Mouse (Mus musculus) MEL (cell line): ENCODE results near the gene Lipa. TPM values are rescaled to one million over a fixed set of nuclear protein-coding genes. Genes with fewer than 3 reads are reported as not detected.

Source experiments
- DNase-seq: peaks from one replicate; pipeline ENCODE4 v3.0.0; 2011; ENCODE audit warnings: low read depth, low spot score
- H3K27ac ChIP-seq: 2 replicates; pipeline ENCODE4 v1.5.1; 2012; ENCODE audit warnings: low read depth, mild to moderate bottlenecking, control low read depth, low read length, moderate library complexity; ENCODE audit not compliant: control insufficient read depth
- H3K27me3 ChIP-seq, 2 experiments: fragments of 150-350 bp in 1 of 2; sonication (generic) in 1 of 2; 2 replicates each; pipeline ENCODE4 v1.6.1; 2012; ENCODE audit warnings: low read length in 2 of 2, mild to moderate bottlenecking in 2 of 2, improper control_type of control experiment in 1 of 2, moderate library complexity in 1 of 2; ENCODE audit not compliant: insufficient read depth in 2 of 2, control insufficient read depth in 1 of 2
- H3K36me3 ChIP-seq, 2 experiments: 2 replicates each; pipeline ENCODE4 v1.6.1; 2012 to 2014; ENCODE audit warnings: low read length in 2 of 2, improper control_type of control experiment in 1 of 2, inconsistent platforms in 1 of 2, mild to moderate bottlenecking in 1 of 2; ENCODE audit not compliant: insufficient read depth in 2 of 2, control insufficient read depth in 1 of 2
- H3K4me1 ChIP-seq, 2 experiments: fragments of 150-350 bp in 1 of 2; sonication (generic) in 1 of 2; 2 replicates each; pipeline ENCODE4 v1.6.1; 2012; ENCODE audit warnings: low read length in 2 of 2, improper control_type of control experiment in 1 of 2, mild to moderate bottlenecking in 1 of 2; ENCODE audit not compliant: insufficient read depth in 2 of 2, control insufficient read depth in 1 of 2
- H3K4me3 ChIP-seq, 2 experiments: fragments of 150-350 bp in 1 of 2; sonication (generic) in 1 of 2; 2 replicates each; pipeline ENCODE4 v1.5.1; 2012; ENCODE audit warnings: low read depth in 2 of 2, low read length in 2 of 2, mild to moderate bottlenecking in 2 of 2, moderate library complexity in 2 of 2, control low read depth in 1 of 2, improper control_type of control experiment in 1 of 2; ENCODE audit not compliant: control insufficient read depth in 1 of 2, insufficient read depth in 1 of 2
- H3K79me2 ChIP-seq: 2 replicates; pipeline ENCODE4 v1.6.1; 2012; ENCODE audit warnings: mild to moderate bottlenecking, low read length, moderate library complexity; ENCODE audit not compliant: control insufficient read depth, poor library complexity, insufficient read depth
- H3K9ac ChIP-seq: 2 replicates; pipeline ENCODE4 v1.6.1; 2012; ENCODE audit warnings: low read depth, mild to moderate bottlenecking, control low read depth, low read length, moderate library complexity; ENCODE audit not compliant: control insufficient read depth, poor library complexity, severe bottlenecking
- H3K9me3 ChIP-seq: fragments of 150-350 bp; sonication (generic); replicated peaks from 2 replicates; pipeline ENCODE4 v1.6.1; 2012; ENCODE audit warnings: mild to moderate bottlenecking, low read length, improper control_type of control experiment, moderate library complexity; ENCODE audit not compliant: insufficient read depth
- BHLHE40 ChIP-seq: IDR thresholded peaks from 2 replicates; pipeline ENCODE4 v1.6.1; 2012; ENCODE audit warnings: low read depth, mild to moderate bottlenecking, inconsistent platforms, low read length, improper control_type of control experiment, borderline replicate concordance
- CHD2 ChIP-seq: IDR thresholded peaks from 2 replicates; pipeline ENCODE4 v1.6.1; 2011; ENCODE audit warnings: low read length, improper control_type of control experiment
- ELF1 ChIP-seq: IDR thresholded peaks from 2 replicates; pipeline ENCODE4 v1.6.1; 2014; ENCODE audit warnings: low read depth, mild to moderate bottlenecking, inconsistent platforms, low read length, improper control_type of control experiment, moderate library complexity
- ETS1 ChIP-seq: IDR thresholded peaks from 2 replicates; pipeline ENCODE4 v1.6.1; 2012; ENCODE audit warnings: low read depth, mild to moderate bottlenecking, inconsistent platforms, low read length, improper control_type of control experiment, moderate library complexity
- GABPA ChIP-seq: IDR thresholded peaks from 2 replicates; pipeline ENCODE4 v1.6.1; 2012; ENCODE audit warnings: low read depth, mild to moderate bottlenecking, inconsistent platforms, low read length, improper control_type of control experiment, moderate library complexity
- MAFK ChIP-seq: IDR thresholded peaks from 2 replicates; pipeline ENCODE4 v1.6.1; 2011; ENCODE audit warnings: low read depth, mild to moderate bottlenecking, low read length, improper control_type of control experiment, borderline replicate concordance
- MAX ChIP-seq: IDR thresholded peaks from 2 replicates; pipeline ENCODE4 v1.6.1; 2011; ENCODE audit warnings: low read length, improper control_type of control experiment
- MXI1 ChIP-seq: IDR thresholded peaks from 2 replicates; pipeline ENCODE4 v1.6.1; 2011; ENCODE audit warnings: mild to moderate bottlenecking, low read depth, low read length, improper control_type of control experiment
- MYC ChIP-seq: IDR thresholded peaks from 2 replicates; pipeline ENCODE4 v1.6.1; 2011; ENCODE audit warnings: low read depth, mild to moderate bottlenecking, low read length, improper control_type of control experiment, moderate library complexity
- NELFE ChIP-seq: IDR thresholded peaks from 2 replicates; pipeline ENCODE4 v1.6.1; 2011; ENCODE audit warnings: low read depth, low read length, improper control_type of control experiment
- NRF1 ChIP-seq: IDR thresholded peaks from 2 replicates; pipeline ENCODE4 v1.6.1; 2014; ENCODE audit warnings: low read depth, mild to moderate bottlenecking, inconsistent platforms, low read length, improper control_type of control experiment, moderate library complexity; ENCODE audit not compliant: poor library complexity, insufficient read depth, severe bottlenecking
- POLR2A ChIP-seq, 2 experiments: IDR thresholded peaks; 2 replicates each; pipeline ENCODE4 v1.6.1; 2011 to 2012; ENCODE audit warnings: low read length in 2 of 2, mild to moderate bottlenecking in 2 of 2, control low read depth in 1 of 2, improper control_type of control experiment in 1 of 2, low read depth in 1 of 2, moderate library complexity in 1 of 2; ENCODE audit not compliant: control insufficient read depth in 1 of 2, insufficient read depth in 1 of 2, poor library complexity in 1 of 2
- RAD21 ChIP-seq: IDR thresholded peaks from 2 replicates; pipeline ENCODE4 v1.6.1; 2011; ENCODE audit warnings: mild to moderate bottlenecking, low read depth, low read length, improper control_type of control experiment
- RCOR1 ChIP-seq: IDR thresholded peaks from 2 replicates; pipeline ENCODE4 v1.6.1; 2012; ENCODE audit warnings: low read depth, mild to moderate bottlenecking, inconsistent platforms, low read length, improper control_type of control experiment
- SIN3A ChIP-seq: IDR thresholded peaks from 2 replicates; pipeline ENCODE4 v1.6.1; 2012; ENCODE audit warnings: low read length, improper control_type of control experiment, inconsistent platforms
- TAL1 ChIP-seq: IDR thresholded peaks from 2 replicates; pipeline ENCODE4 v1.6.1; 2012; ENCODE audit warnings: mild to moderate bottlenecking, inconsistent platforms, low read length, moderate library complexity, mixed read lengths
- TBP ChIP-seq: IDR thresholded peaks from 2 replicates; pipeline ENCODE4 v1.8.0; 2011; ENCODE audit warnings: low read depth, low read length, improper control_type of control experiment
- TCF12 ChIP-seq: IDR thresholded peaks from 2 replicates; pipeline ENCODE4 v1.6.1; 2014; ENCODE audit warnings: low read depth, mild to moderate bottlenecking, inconsistent platforms, low read length, improper control_type of control experiment, moderate library complexity
- UBTF ChIP-seq: IDR thresholded peaks from 2 replicates; pipeline ENCODE4 v1.6.1; 2012; ENCODE audit warnings: low read depth, mild to moderate bottlenecking, inconsistent platforms, low read length, improper control_type of control experiment, moderate library complexity, borderline replicate concordance; ENCODE audit not compliant: insufficient read depth
- ZC3H11A ChIP-seq: IDR thresholded peaks from 2 replicates; pipeline ENCODE4 v1.6.1; 2012; ENCODE audit warnings: low read depth, mild to moderate bottlenecking, inconsistent platforms, low read length, improper control_type of control experiment
- ZMIZ1 ChIP-seq: IDR thresholded peaks from 2 replicates; pipeline ENCODE4 v1.6.1; 2012; ENCODE audit warnings: low read depth, mild to moderate bottlenecking, inconsistent platforms, low read length, improper control_type of control experiment, moderate library complexity
- polyA plus RNA-seq, 2 experiments: library from polyadenylated mRNA; stranded (reverse) in 1 of 2; unstranded in 1 of 2; fragments of >175 nt in 1 of 2; fragments of >200 nt in 1 of 2; gene quantifications; 2 replicates each; pipeline versions ENCODE4 v1.2.1 to v1.2.4; 2012; ENCODE audit warnings: low replicate concordance in 2 of 2, low read depth in 1 of 2; ENCODE audit not compliant: insufficient read length in 2 of 2, insufficient read depth in 1 of 2, missing spikeins in 1 of 2
- total RNA-seq: library from RNA; depleted of rRNA; stranded (reverse); fragments of 300-350 nt; gene quantifications from 2 replicates; pipeline ENCODE4 v1.2.3, GENCODE M21; 2012

Lipa gene
- total and polyA plus RNA-seq, 3 experiments = 7.6 to 13.8 TPM; not detected in 1

DNA sequence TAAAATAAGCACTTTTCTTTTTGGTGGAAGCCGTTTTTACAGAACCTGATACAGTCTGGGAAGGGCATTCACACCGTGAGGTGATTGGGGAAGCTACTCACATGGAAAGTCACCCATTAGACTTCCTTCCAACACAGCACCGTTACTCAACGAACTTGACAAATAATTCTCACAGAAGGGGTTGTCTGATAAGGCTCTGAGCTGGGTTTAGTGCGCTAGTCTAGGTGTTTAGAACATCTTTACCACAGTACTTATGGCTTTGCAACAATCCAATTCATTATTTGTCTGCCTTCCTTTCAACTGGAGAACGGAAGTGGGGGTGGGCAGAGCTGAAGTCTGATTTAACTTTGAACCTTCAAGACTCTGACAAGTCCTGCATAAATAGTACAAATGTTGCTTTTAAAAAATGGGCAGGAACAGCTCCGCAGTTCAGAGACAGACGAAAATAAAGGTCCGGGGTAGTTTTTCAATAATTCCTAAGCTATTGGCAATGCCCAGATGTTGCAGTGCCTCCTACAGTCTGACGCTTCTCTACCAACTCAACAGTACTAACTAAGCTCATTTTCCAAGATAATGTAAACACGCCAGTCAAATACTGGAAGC, 852 bp downstream of the Lipa start (continued):
- TF ChIP-seq TCF12 (peak; percentile 33; the same call in 1 of the 2 replicates), CHD2 (no peak), ELF1 (0 out of 2 replicates have a peak, but pooled peaks have one; percentile 17), UBTF (no peak), MXI1 (peak; percentile 49; the same call in 1 of the 2 replicates), ETS1 (0 out of 2 replicates have a peak, but pooled peaks have one; percentile 38), MAX (no peak), ZC3H11A (no peak), RAD21 (no peak; the same call in none of the 2 replicates), MAFK (no peak), MYC (no peak), TBP (0 out of 2 replicates have a peak, but pooled peaks have one; percentile 56), NRF1 (no peak), BHLHE40 (no peak), NELFE (no peak), TAL1 (peak; percentile 69), SIN3A (no peak; the same call in 1 of the 2 replicates), GABPA (no peak)

DNA sequence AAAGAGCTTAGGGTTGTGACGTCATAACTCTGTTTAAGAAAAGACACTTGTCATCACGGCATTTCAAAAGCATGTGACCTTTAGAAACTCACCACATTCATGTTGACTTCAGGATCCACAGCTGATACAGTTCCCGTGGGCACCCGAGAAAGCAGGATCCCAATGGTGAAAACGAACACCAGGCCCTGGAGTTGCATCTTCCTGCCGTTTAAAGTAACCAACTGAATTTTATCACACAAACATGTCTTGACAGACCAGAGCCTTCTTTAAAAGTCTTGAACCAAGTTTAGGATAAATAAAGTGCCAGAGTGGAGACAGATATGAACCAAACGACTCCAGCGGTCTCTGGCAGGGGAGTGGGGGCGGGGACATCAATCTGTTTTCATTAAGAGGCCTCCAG, 2.6 kb downstream of the Lipa start:
- no peak overlapping the region for H3K9ac ChIP-seq
- H3K9me3 ChIP-seq = no peaks in the 10 kb centered on the region
- H3K27ac ChIP-seq = no peak overlapping the region
- TF ChIP-seq ZMIZ1 = no peak
- no peak for TF ChIP-seq POLR2A (IDR thresholded peaks at IDR 0.05; ENCODE audit: control insufficient read depth in 1 of 2, insufficient read depth in 1 of 2, low read depth in 1 of 2, low read length in 2 of 2, poor library complexity in 1 of 2)
- no peak for TF ChIP-seq RCOR1
- H3K4me1 ChIP-seq = peaks cover 8% of the 10 kb centered on the region in 2 experiments; a peak in 3 of 4 replicates
- no peak for DNase-seq
- no peaks in the 10 kb centered on the region for H3K27me3 ChIP-seq
- no peaks in the 10 kb centered on the region; the same call in 1 of the 2 replicates for H3K79me2 ChIP-seq
- no peak overlapping the region for H3K4me3 ChIP-seq
- H3K36me3 ChIP-seq = peaks cover 0 to 7% of the 10 kb centered on the region in 2 experiments; a peak in 3 of 4 replicates
